Mouse (Mus musculus) hindbrain, postnatal 0 days (tissue): Measurements from ENCODE around the gene Mrpl4. TPM values are rescaled to one million over a fixed set of nuclear protein-coding genes. Genes with fewer than 3 reads are reported as not detected.
"Not testable (repeated sequence)": the region's sequence is repeated elsewhere in the genome, so short reads cannot be mapped to it uniquely, and the experiment has no call there.

ENCODE experiments used
- ATAC-seq: fragments of 200-750 bp; cut with Nextera tagmentation; 2 replicates; pipeline ENCODE4 v1.8.0; 2017; ENCODE audit warnings: mild to moderate bottlenecking, moderate TSS enrichment, moderate library complexity
- DNase-seq: peaks from one replicate; pipeline ENCODE4 v3.0.0-alpha.2; 2015; ENCODE audit warnings: low spot score
- H3K27ac ChIP-seq: fragments of 300-500 bp; sonication (generic); 2 replicates; pipeline ENCODE4 v1.5.1; 2014; ENCODE audit warnings: mild to moderate bottlenecking
- H3K27me3 ChIP-seq: fragments of 300-500 bp; sonication (generic); 2 replicates; pipeline ENCODE4 v1.6.1; 2014; ENCODE audit warnings: low read length, mixed read lengths; ENCODE audit not compliant: insufficient read depth
- H3K36me3 ChIP-seq: fragments of 300-500 bp; sonication (generic); 2 replicates; pipeline ENCODE4 v1.6.1; 2014; ENCODE audit warnings: low read length, mixed read lengths; ENCODE audit not compliant: insufficient read depth
- H3K4me1 ChIP-seq: fragments of 300-500 bp; sonication (generic); 2 replicates; pipeline ENCODE4 v1.6.1; 2014; ENCODE audit warnings: antibody characterized with exemption, low read length, mixed read lengths; ENCODE audit not compliant: insufficient read depth
- H3K4me2 ChIP-seq: fragments of 300-500 bp; sonication (generic); 2 replicates; pipeline ENCODE4 v1.6.1; 2014; ENCODE audit warnings: low read depth, mild to moderate bottlenecking, low read length, moderate library complexity, mixed read lengths
- H3K4me3 ChIP-seq: fragments of 300-500 bp; sonication (generic); 2 replicates; pipeline ENCODE4 v1.5.1; 2014; ENCODE audit warnings: low read length
- H3K9ac ChIP-seq: fragments of 300-500 bp; sonication (generic); replicated peaks from 2 replicates; pipeline ENCODE4 v1.6.1; 2014; ENCODE audit warnings: mild to moderate bottlenecking, low read length, moderate library complexity, mixed read lengths
- H3K9me3 ChIP-seq: fragments of 300-500 bp; sonication (generic); 2 replicates; pipeline ENCODE4 v1.6.1; 2016; ENCODE audit warnings: low read length, mixed read lengths
- CTCF ChIP-seq: IDR thresholded peaks from 2 replicates; pipeline ENCODE4 v1.5.1; 2016; ENCODE audit warnings: antibody characterized with exemption, control low read depth, low read depth
- WGBS: fragments of 180-500 bp; shearing (Covaris S2); extraction: QIAGEN DNeasy Blood & Tissue Kit; methylation state at CpG from one replicate; pipeline ENCODE4 v1.1.7; 2014; 5-methylcytosine and 5-hydroxymethylcytosine counted together
- polyA plus RNA-seq: library from polyadenylated mRNA; unstranded; fragments of >200 nt; fragmentation: Nextera tagmentation; extraction: Ambion mirVana; gene quantifications from 2 replicates; pipeline ENCODE4 v1.2.1, GENCODE M21; 2015
- total RNA-seq: library from RNA; depleted of rRNA; stranded (reverse); fragments of >200 nt; gene quantifications from 2 replicates; pipeline ENCODE4 v1.2.3, GENCODE M21; 2014

The Mrpl4 gene
- total and polyA plus RNA-seq, 2 experiments from 2014 or later, result 104 to 124 TPM

- Histone ChIP-seq H3K27ac (no peak overlapping the region), H3K9me3 (no peaks in the 10 kb centered on the region), H3K27me3 (no peaks in the 10 kb centered on the region), H3K4me3 (no peak overlapping the region), H3K4me1 (no peaks in the 10 kb centered on the region), H3K9ac (no peak overlapping the region), H3K36me3 (no peaks in the 10 kb centered on the region), H3K4me2 (no peak overlapping the region)
- ATAC-seq (no peak), DNase-seq (no peak)
- WGBS, result 92% methylated on average over 8 of the region's 8 CpGs
- TF ChIP-seq CTCF, result no peak
Observed at GRCm38 (mm10) chr9:20997065-20997464, 5.5 kb upstream of the Mrpl4 start.

GRCm38 (mm10) chr9:20998337-20998736 lies 4.2 kb upstream of the Mrpl4 start:
- not testable (repeated sequence) for H3K4me1 ChIP-seq, H3K36me3 ChIP-seq, ATAC-seq, H3K27me3 ChIP-seq, H3K4me2 ChIP-seq, H3K4me3 ChIP-seq, H3K27ac ChIP-seq, H3K9ac ChIP-seq, H3K9me3 ChIP-seq
- DNase-seq, result peak; percentile 46
- 76% methylated on average over 1 of the region's 1 CpGs for WGBS
- peak; percentile 63 for TF ChIP-seq CTCF

- no peaks in the 10 kb centered on the region for H3K4me1 ChIP-seq
- no peak for ATAC-seq
- no peak overlapping the region for H3K9ac ChIP-seq
- H3K4me2 ChIP-seq, result no peak overlapping the region
- peak; percentile 54 for TF ChIP-seq CTCF
- DNase-seq, result peak; percentile 34
- no peak overlapping the region for H3K27ac ChIP-seq
- no peak overlapping the region for H3K4me3 ChIP-seq
- no peaks in the 10 kb centered on the region for H3K27me3 ChIP-seq
- H3K36me3 ChIP-seq, result peaks cover 6% of the 10 kb centered on the region; the same call in 1 of the 2 replicates
- H3K9me3 ChIP-seq, result no peaks in the 10 kb centered on the region
Observed at GRCm38 (mm10) chr9:21000811-21001210, 1.7 kb upstream of the Mrpl4 start.

- Histone ChIP-seq H3K9me3 (no peaks in the 10 kb centered on the region), H3K36me3 (peaks cover 9% of the 10 kb centered on the region), H3K9ac (no peak overlapping the region), H3K27me3 (no peaks in the 10 kb centered on the region), H3K4me1 (no peaks in the 10 kb centered on the region), H3K4me3 (peak overlapping the region; percentile 87; the same call in 1 of the 2 replicates), H3K4me2 (no peak overlapping the region), H3K27ac (no peak overlapping the region)
- no peak for TF ChIP-seq CTCF
- WGBS, result 73% methylated on average over 6 of the region's 6 CpGs
- DNase-seq (no peak), ATAC-seq (no peak)
Observed at GRCm38 (mm10) chr9:21001651-21002200, 812 bp upstream of the Mrpl4 start.

GRCm38 (mm10) chr9:21002270-21002626 lies 290 bp upstream of the Mrpl4 start:
- peak overlapping the region; percentile 87 for H3K4me3 ChIP-seq
- H3K4me2 ChIP-seq, result peak overlapping the region; percentile 86
- ATAC-seq, result peak; percentile 41; the same call in 1 of the 2 replicates
- H3K4me1 ChIP-seq, result no peaks in the 10 kb centered on the region
- H3K9ac ChIP-seq, result peak overlapping the region; percentile 86
- H3K27me3 ChIP-seq, result no peaks in the 10 kb centered on the region
- H3K27ac ChIP-seq, result peak overlapping the region; percentile 77
- no peak for DNase-seq
- TF ChIP-seq CTCF, result no peak
- no peaks in the 10 kb centered on the region for H3K9me3 ChIP-seq
- peaks cover 14% of the 10 kb centered on the region for H3K36me3 ChIP-seq
- WGBS, result 10% methylated on average over 7 of the region's 7 CpGs

- 94% methylated on average over 10 of the region's 10 CpGs for WGBS
- Histone ChIP-seq H3K36me3 (peaks cover 23% of the 10 kb centered on the region), H3K27me3 (no peaks in the 10 kb centered on the region), H3K4me3 (no peak overlapping the region), H3K4me2 (no peak overlapping the region), H3K9me3 (no peaks in the 10 kb centered on the region), H3K4me1 (no peaks in the 10 kb centered on the region), H3K9ac (no peak overlapping the region), H3K27ac (no peak overlapping the region)
- no peak for DNase-seq
- no peak for ATAC-seq
- no peak for TF ChIP-seq CTCF
Observed at GRCm38 (mm10) chr9:21007313-21007952, 4.9 kb downstream of the Mrpl4 start.

GRCm38 (mm10) chr9:21008007-21008406 lies 5.5 kb downstream of the Mrpl4 start:
- no peak for TF ChIP-seq CTCF
- Histone ChIP-seq H3K36me3 (peaks cover 23% of the 10 kb centered on the region), H3K4me3 (no peak overlapping the region), H3K27me3 (no peaks in the 10 kb centered on the region), H3K4me2 (no peak overlapping the region), H3K4me1 (no peaks in the 10 kb centered on the region), H3K27ac (no peak overlapping the region), H3K9me3 (no peaks in the 10 kb centered on the region), H3K9ac (no peak overlapping the region)
- no peak for ATAC-seq
- DNase-seq, result no peak
- 82% methylated on average over 7 of the region's 7 CpGs for WGBS
